Mouse (Mus musculus): Measurements from ENCODE around the gene 2810004N23Rik. TPM values are rescaled to one million over a fixed set of nuclear protein-coding genes. Genes with fewer than 3 reads are reported as not detected.
A peak's percentile ranks its signal among the peaks of the same experiment; 100 is the strongest.

Gene 2810004N23Rik
- polyA plus RNA-seq, 1 experiment from 2014 or later, result 18.0 TPM

DNA sequence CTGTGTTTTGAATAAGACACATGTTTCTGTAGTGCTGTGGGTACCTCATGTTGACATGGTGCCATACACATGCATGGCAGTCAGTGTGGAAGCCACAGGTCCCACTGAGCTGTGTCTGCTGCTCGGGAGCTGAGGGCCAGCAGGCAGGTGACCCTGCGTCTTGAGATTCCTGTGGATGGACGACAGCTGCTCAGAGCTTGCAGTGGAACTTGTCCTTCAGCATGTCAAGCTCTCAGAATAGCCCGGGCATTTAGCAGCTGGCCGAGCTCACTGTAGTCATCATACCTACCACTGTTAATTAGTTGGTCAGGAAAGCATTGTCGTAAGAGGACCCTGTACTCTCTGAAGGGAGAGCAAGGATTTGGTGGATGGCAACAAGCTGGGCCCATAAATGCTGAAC, 6.8 kb upstream of the 2810004N23Rik start:
- no peak overlapping the region for H3K4me2 ChIP-seq (replicated peaks; ENCODE audit: low read depth, low read length)
- H3K4me1 ChIP-seq (ENCODE audit: insufficient read depth, low read depth, low read length), result peaks cover 3% of the 10 kb centered on the region; the same call in 1 of the 2 replicates
- TF ChIP-seq EP300 (IDR thresholded peaks at IDR 0.05) (no peak), CTCF (IDR thresholded peaks at IDR 0.05) (no peak)
- DNase-seq (ENCODE audit: low spot score) (no peak), ATAC-seq (no peak)
- no peak overlapping the region for H3K9ac ChIP-seq (replicated peaks; ENCODE audit: low read depth)
- WGBS, result 70% methylated on average over 6 of the region's 6 CpGs
- no peaks in the 10 kb centered on the region for H3K9me3 ChIP-seq (ENCODE audit: low read length)
- H3K36me3 ChIP-seq (ENCODE audit: insufficient read depth, low read length), result peaks cover 20% of the 10 kb centered on the region; the same call in 1 of the 2 replicates
- H3K27ac ChIP-seq (ENCODE audit: low read length), result no peak overlapping the region
- H3K4me3 ChIP-seq (ENCODE audit: low read depth, low read length), result no peak overlapping the region
- H3K27me3 ChIP-seq (replicated peaks; ENCODE audit: insufficient read depth, low read length), result no peaks in the 10 kb centered on the region

DNA sequence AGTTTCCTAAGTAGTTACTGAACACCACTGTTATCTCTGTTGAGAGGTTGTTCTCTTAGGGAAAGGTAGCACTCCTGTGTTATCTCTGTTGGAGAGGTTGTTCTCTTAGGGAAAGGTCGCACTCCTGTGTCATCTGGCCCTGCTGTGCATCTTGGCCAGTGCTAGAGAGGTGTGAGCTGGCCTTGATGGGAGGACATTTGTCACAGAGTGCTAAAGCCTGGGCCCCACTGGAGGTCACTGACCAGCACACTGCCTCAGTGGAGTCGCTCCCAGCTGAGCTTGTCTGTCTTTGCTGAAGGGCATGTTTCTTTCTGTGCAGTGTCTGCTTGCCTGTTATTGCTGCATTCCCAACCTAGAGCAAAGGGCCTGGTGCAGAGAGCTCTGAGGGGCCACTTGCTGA, 4.2 kb upstream of the 2810004N23Rik start:
- Histone ChIP-seq H3K9ac (replicated peaks; ENCODE audit: low read depth) (no peak overlapping the region), H3K4me2 (replicated peaks; ENCODE audit: low read depth, low read length) (no peak overlapping the region), H3K36me3 (ENCODE audit: insufficient read depth, low read length) (0 out of 2 replicates have a peak, but pooled peaks cover 4% of the 10 kb centered on the region), H3K4me3 (ENCODE audit: low read depth, low read length) (no peak overlapping the region), H3K9me3 (ENCODE audit: low read length) (no peaks in the 10 kb centered on the region), H3K4me1 (ENCODE audit: insufficient read depth, low read depth, low read length) (peaks cover 3% of the 10 kb centered on the region; the same call in 1 of the 2 replicates), H3K27me3 (replicated peaks; ENCODE audit: insufficient read depth, low read length) (no peaks in the 10 kb centered on the region), H3K27ac (ENCODE audit: low read length) (no peak overlapping the region)
- 49% methylated on average over 2 of the region's 2 CpGs for WGBS
- DNase-seq (ENCODE audit: low spot score) (no peak), ATAC-seq (no peak)
- TF ChIP-seq CTCF (IDR thresholded peaks at IDR 0.05) (no peak), EP300 (IDR thresholded peaks at IDR 0.05) (no peak)

DNA sequence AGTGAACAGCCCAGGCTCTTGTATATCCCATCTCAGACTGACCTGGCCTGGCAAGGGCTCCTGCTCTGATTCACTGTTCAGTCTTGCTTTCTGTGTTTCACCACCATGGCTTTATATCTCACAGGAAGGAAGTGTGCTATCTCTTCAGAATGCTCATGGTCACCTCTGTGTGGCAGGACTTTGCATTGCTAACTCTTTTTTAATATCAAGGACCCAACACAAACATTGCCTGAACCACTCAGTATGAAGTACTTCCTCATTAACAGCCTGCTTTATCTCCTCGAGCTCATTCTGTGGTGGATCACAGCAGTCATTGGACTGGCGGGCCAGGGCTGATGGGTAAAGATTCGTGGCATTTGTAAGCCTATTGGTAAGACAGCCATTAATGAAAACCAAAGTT, 3.7 kb upstream of the 2810004N23Rik start:
- no peak overlapping the region for H3K4me3 ChIP-seq (ENCODE audit: low read depth, low read length)
- peaks cover 3% of the 10 kb centered on the region; the same call in 1 of the 2 replicates for H3K4me1 ChIP-seq (ENCODE audit: insufficient read depth, low read depth, low read length)
- H3K9ac ChIP-seq (replicated peaks; ENCODE audit: low read depth), result no peak overlapping the region
- no peaks in the 10 kb centered on the region for H3K36me3 ChIP-seq (ENCODE audit: insufficient read depth, low read length)
- WGBS, result 45% methylated on average over 3 of the region's 3 CpGs
- 0 out of 2 replicates have a peak overlapping the region, but pooled peaks have one; percentile 21 for H3K27ac ChIP-seq (ENCODE audit: low read length)
- H3K9me3 ChIP-seq (ENCODE audit: low read length), result no peaks in the 10 kb centered on the region
- no peak for ATAC-seq
- H3K4me2 ChIP-seq (replicated peaks; ENCODE audit: low read depth, low read length), result no peak overlapping the region
- H3K27me3 ChIP-seq (replicated peaks; ENCODE audit: insufficient read depth, low read length), result no peaks in the 10 kb centered on the region
- TF ChIP-seq CTCF (IDR thresholded peaks at IDR 0.05), result no peak
- peak; percentile 42 for TF ChIP-seq EP300 (IDR thresholded peaks at IDR 0.05)
- DNase-seq (ENCODE audit: low spot score), result peak; percentile 28

DNA sequence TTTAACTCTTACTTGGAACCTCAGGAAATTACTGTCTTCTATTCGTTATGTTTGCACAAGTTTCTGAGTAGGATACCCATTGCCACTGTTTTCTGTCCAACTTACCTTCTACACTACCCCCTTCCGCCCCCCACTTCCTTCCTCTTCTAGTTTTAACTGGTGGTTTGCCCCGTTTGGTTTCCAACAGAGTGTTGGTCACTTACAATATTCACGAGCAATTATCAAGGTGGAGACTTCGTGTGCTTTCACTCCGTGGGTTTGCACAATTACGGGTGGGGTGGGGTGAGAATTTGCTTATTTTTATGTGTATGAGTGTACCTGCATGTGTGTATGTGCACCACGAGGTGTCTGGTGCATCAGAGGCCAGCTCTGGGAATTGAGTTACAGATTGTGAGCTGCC, 809 bp upstream of the 2810004N23Rik start:
- Histone ChIP-seq H3K36me3 (ENCODE audit: insufficient read depth, low read length) (peaks cover 5% of the 10 kb centered on the region; the same call in 1 of the 2 replicates), H3K4me3 (ENCODE audit: low read depth, low read length) (peak overlapping the region; percentile 93), H3K27ac (ENCODE audit: low read length) (peak overlapping the region; percentile 95), H3K4me1 (ENCODE audit: insufficient read depth, low read depth, low read length) (peaks cover 3% of the 10 kb centered on the region; the same call in 1 of the 2 replicates), H3K27me3 (replicated peaks; ENCODE audit: insufficient read depth, low read length) (no peaks in the 10 kb centered on the region), H3K4me2 (replicated peaks; ENCODE audit: low read depth, low read length) (peak overlapping the region; percentile 76), H3K9ac (replicated peaks; ENCODE audit: low read depth) (peak overlapping the region; percentile 96), H3K9me3 (ENCODE audit: low read length) (no peaks in the 10 kb centered on the region)
- TF ChIP-seq CTCF (IDR thresholded peaks at IDR 0.05) (peak; percentile 3; the same call in 1 of the 2 replicates), EP300 (IDR thresholded peaks at IDR 0.05) (no peak)
- ATAC-seq (no peak), DNase-seq (ENCODE audit: low spot score) (no peak)
- 3% methylated on average over 8 of the region's 8 CpGs for WGBS

DNA sequence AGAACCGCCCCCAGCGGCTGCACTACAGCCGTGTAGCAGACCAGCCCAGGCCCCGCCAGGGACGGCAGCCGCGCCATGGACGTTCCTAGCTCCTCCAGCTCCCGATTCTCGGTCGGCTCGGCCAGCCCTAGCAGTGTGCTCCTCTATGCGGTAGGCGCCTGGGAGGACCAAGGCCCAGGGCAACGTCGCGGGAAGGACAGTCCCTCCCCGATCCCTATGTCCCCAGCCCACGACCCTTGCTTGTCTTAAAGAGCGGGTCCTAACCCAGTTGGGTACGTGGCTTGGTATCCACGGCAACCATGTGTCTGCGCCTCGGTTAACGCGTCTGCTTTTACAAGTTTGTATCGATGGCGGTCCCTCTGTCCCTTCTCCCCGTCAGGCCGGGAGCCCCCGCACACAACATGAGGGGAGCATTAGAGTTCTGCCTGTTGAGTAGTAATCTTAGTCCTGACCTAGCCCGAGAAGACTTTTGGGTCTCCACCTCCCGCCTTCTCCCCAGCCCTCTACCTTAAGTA, 300 bp upstream of the 2810004N23Rik start:
- Histone ChIP-seq H3K4me1 (ENCODE audit: insufficient read depth, low read depth, low read length) (peaks cover 3% of the 10 kb centered on the region; the same call in 1 of the 2 replicates), H3K9ac (replicated peaks; ENCODE audit: low read depth) (peak overlapping the region; percentile 96), H3K4me3 (ENCODE audit: low read depth, low read length) (peak overlapping the region; percentile 93), H3K27ac (ENCODE audit: low read length) (peak overlapping the region; percentile 95), H3K4me2 (replicated peaks; ENCODE audit: low read depth, low read length) (peak overlapping the region; percentile 76), H3K27me3 (replicated peaks; ENCODE audit: insufficient read depth, low read length) (no peaks in the 10 kb centered on the region), H3K9me3 (ENCODE audit: low read length) (no peaks in the 10 kb centered on the region), H3K36me3 (ENCODE audit: insufficient read depth, low read length) (peaks cover 5% of the 10 kb centered on the region; the same call in 1 of the 2 replicates)
- TF ChIP-seq CTCF (IDR thresholded peaks at IDR 0.05), result peak; percentile 29; the same call in 1 of the 2 replicates
- TF ChIP-seq EP300 (IDR thresholded peaks at IDR 0.05), result no peak
- 2% methylated on average over 31 of the region's 33 CpGs for WGBS
- peak; percentile 42 for DNase-seq (ENCODE audit: low spot score)
- ATAC-seq, result no peak

DNA sequence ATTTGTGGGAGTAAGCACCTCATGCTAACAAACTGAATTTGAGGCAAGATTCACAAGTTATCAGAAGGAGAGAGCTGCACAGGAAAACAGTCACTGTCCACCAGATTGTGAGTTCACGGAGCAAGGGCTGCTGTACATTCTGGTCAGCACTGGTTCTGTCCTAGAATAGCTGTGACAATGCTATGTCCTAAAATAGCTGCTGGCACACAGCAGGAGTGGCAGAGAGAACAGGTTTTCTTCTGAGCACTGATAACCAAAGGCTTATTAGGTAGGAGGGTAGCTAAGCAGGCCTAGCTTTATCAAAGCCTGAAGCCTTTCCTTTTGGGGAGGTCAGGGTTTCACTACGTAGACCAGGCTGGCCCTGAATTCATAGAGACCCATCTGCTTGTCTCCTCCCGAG, 2.7 kb downstream of the 2810004N23Rik start:
- WGBS, result 95% methylated on average over 3 of the region's 3 CpGs

More for the DNA sequence above, 2.7 kb downstream of the 2810004N23Rik start:
- TF ChIP-seq CTCF (IDR thresholded peaks at IDR 0.05) (no peak), EP300 (IDR thresholded peaks at IDR 0.05) (no peak)
- no peaks in the 10 kb centered on the region for H3K27me3 ChIP-seq (replicated peaks; ENCODE audit: insufficient read depth, low read length)
- H3K4me2 ChIP-seq (replicated peaks; ENCODE audit: low read depth, low read length), result no peak overlapping the region
- H3K4me1 ChIP-seq (ENCODE audit: insufficient read depth, low read depth, low read length), result no peaks in the 10 kb centered on the region; the same call in 1 of the 2 replicates
- no peak overlapping the region for H3K9ac ChIP-seq (replicated peaks; ENCODE audit: low read depth)
- H3K27ac ChIP-seq (ENCODE audit: low read length), result no peak overlapping the region
- DNase-seq (ENCODE audit: low spot score) (no peak), ATAC-seq (no peak)
- no peaks in the 10 kb centered on the region for H3K9me3 ChIP-seq (ENCODE audit: low read length)
- no peak overlapping the region for H3K4me3 ChIP-seq (ENCODE audit: low read depth, low read length)
- H3K36me3 ChIP-seq (ENCODE audit: insufficient read depth, low read length), result peaks cover 5% of the 10 kb centered on the region; the same call in 1 of the 2 replicates

All from lung, postnatal 0 days (tissue).